Mouse (Mus musculus): ENCODE measurements at regions not wholly inside any gene's neighbourhood (a gene's known extent, or its start where the extent isn't known, plus 50 kb on each side); places are given as distances from the start of the nearest gene placed in this dataset.

GRCm38 (mm10) chr19:53442756-53443654 is 52.6 kb upstream of the Smndc1 start:
- DNase-seq (ENCODE audit: low read depth) = no peak

DNA sequence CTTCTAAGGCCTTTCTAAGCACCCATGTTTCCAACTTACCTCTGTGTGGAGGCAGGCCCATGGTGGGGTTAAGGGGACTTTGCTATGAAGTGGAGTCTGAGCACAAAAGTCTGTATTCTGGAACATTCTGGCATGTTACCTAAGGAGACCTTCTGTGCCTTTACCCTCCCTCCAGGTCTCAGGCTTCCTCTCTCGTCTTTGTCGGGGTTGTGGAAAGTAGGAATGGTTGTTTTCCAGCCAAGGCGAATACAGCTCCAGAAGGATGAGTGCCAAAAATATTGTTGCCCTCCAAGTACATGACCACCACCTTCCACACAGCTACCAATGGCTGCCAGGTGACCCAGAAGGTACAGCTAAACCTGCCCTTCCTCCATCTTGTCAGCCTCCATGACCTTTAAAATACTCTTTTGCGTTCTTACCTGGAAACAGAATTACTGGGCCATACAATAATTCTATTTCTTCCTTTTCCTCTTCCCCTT is 51.8 kb upstream of the Smndc1 start:
- no peak for DNase-seq (ENCODE audit: low read depth)

GRCm38 (mm10) chr19:53441449-53442131 is 51.2 kb upstream of the Smndc1 start:
- no peak for DNase-seq (ENCODE audit: low read depth)

- DNase-seq (ENCODE audit: low read depth) = no peak
These were observed 50.1 kb upstream of the Smndc1 start for GRCm38 (mm10) chr19:53440327-53441055.
